Mouse (Mus musculus) spleen, postnatal 4 days (tissue): ENCODE data around the gene Smim23.

ENCODE experiments used
- DNase-seq, 2 experiments: peaks; one replicate each; pipeline ENCODE4 v3.0.0; 2022; ENCODE audit warnings: low spot score in 2 of 2

The Smim23 gene

DNA sequence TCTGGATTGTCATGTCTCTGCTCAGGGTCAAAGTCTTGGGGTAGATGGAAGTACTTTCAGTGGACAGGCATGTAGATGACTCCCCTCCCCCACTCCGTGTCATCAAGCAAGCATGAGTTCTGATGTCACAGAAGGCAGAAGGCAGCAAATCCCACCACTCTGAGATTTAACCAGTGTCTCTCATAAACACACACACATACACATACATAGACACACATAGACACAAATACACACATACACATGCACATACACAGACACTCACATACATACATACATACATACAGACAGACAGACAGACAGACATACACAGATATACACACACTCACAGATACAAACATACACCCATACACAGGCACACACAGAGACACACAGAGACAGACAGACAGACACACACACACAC, at the start of gene Smim23:
Gene Smim23 (minus strand): TSS at position 101 of the 400 bp plus-strand sequence.
- no peak for DNase-seq

DNA sequence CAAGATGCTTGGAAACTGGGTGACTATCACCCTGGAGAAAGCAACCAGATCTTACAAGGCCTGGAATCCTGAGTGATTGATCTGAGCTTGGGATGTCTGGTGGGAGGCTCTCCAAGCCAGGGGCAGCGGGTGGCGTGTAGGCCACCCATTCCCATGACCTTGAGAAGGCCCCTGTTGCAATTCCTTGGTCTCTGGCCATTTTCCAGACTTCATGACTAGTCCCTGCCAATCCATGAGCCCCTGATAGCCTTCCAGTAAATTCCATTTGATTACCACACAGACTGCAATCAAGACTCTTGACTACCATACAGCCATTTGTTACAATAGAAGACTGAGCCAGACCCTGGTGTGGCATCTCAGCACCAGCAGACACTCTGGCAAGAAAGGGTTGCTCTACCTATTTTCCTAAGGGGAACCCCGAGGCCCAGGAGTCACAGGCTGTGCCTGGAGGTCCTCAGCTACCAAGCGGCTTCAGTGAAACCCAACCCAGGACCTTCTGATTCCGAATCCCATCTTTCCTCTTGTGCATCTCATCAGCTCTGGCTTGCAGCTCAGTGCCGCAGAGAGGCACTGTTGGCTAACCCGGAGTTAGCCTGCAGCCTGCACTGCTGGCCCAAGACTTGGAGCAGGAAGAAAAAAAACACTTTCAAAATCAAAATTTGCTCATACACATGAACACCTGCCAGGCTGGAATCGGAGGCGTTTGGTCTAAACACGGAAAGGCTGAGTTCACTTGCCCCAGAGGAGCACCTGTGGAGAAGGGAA, 44.4 kb upstream of the Smim23 start:
- no peak for DNase-seq

GRCm38 (mm10) chr11:32864615-32865014, 40.2 kb upstream of the Smim23 start:
- no peak for DNase-seq

GRCm38 (mm10) chr11:32857418-32857879, 33.0 kb upstream of the Smim23 start:
- DNase-seq = no peak

DNA sequence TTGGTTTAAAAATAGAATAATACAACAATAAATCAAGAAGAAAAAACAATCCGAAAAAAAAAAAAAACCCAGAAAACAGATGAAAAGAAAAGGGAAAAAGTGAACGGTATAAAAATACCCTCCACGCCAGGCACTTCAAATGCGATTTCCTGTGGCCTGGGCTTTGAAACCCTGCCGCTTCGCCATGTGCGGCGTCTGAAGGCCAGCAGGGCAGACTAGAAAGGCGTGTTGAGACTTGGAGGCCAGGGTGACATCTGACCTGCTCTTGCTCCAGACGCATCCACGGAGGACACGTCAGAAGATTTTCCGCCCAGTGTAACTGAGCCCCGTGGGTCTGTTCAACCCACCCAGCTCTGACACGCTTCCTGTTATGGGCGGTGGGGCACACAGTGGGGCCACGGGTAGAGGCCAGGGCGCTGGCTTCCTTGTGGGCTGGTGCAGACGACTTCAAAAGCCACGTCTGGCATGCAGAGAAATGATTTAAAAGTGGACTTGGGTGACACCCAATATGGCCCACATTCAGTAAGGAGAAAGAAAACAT, 22.3 kb upstream of the Smim23 start:
- no peak for DNase-seq

DNA sequence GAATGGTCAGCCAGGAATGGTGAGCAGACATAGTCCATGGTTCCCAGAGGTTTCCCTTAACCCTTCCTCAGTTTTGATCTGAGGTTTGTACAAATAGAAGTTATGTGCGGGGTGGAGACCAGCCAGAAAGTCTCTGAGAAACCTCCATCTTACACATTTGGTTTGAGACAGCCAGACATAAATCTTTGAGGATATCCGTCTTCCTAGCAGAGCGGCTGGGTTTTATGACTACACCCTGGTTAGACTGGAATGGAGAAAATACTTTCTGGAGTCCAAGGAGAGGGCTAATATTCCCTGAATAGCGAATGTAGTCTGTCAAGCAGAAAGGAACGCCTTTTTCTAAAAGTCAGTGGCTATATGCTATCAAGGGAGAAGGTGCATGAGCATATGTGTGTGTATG, 16.8 kb upstream of the Smim23 start:
- no peak for DNase-seq

- no peak for DNase-seq
These were observed 15.9 kb upstream of the Smim23 start for GRCm38 (mm10) chr11:32840256-32840655.

GRCm38 (mm10) chr11:32835022-32835421, 10.6 kb upstream of the Smim23 start:
- DNase-seq = no peak

GRCm38 (mm10) chr11:32834367-32834918, 10.0 kb upstream of the Smim23 start:
- DNase-seq = no peak

DNA sequence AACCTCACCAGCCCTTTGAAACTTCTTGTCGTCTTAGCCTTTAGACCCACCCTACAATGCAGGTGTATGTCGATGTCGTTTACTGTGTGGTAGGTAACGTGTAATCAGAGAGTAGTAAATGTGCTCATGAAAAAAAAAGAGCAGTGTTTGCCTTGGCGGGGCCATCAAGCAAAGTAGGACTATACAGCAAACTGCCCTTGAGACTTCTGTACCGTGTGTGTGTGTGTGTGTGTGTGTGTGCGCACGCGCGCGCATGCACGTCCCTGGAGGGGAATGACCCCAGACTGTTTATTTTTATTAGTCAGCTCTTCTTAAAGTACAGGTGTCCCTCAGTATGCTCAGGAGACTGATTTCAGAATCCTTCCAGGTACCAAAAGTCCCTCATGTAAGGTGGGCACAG, 6.8 kb downstream of the Smim23 start:
- no peak for DNase-seq

- DNase-seq = no peak
These were observed 10.1 kb downstream of the Smim23 start for GRCm38 (mm10) chr11:32814286-32814685.

- no peak for DNase-seq
These were observed 15.3 kb downstream of the Smim23 start for GRCm38 (mm10) chr11:32809091-32809490.

DNA sequence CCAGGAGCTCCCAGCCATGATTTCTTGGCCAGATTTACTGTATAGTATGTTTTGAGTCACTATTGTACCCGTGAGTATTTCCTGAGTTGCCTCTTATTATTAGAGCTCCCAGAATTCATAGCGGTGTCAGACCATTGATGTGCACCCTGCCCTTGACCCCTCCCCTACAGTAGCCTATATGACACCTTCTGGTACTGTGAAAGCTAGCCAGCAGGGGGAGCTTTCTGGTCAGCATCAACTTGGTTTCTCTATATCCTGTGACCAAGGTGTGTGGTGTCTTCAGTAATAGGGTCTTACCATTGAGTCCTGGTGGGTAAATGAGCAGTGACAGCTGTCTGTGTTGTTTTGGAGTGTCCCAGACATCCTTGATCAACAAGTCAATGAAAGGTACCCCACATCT, 18.4 kb downstream of the Smim23 start:
- DNase-seq = peak; percentile 17 to 69

DNA sequence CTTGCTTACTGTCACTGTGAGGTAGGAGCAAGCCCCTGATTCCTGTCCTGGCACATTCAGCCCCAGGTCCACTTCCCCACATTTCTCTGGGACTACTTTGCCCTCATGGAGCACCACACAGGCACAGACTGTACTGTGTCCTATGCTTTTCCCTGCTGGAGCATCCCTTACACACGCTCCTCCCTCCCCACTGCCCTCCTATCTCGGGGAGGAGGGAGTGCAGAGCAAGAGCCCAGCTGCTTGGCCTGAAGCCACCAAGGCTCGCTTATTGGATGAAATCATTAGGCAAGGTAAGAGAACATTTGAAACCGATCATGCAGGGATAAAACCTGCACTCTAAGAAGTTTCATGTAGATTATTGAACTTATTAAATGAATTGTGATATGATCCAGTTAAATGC, 20.7 kb downstream of the Smim23 start:
- DNase-seq = no peak

DNA sequence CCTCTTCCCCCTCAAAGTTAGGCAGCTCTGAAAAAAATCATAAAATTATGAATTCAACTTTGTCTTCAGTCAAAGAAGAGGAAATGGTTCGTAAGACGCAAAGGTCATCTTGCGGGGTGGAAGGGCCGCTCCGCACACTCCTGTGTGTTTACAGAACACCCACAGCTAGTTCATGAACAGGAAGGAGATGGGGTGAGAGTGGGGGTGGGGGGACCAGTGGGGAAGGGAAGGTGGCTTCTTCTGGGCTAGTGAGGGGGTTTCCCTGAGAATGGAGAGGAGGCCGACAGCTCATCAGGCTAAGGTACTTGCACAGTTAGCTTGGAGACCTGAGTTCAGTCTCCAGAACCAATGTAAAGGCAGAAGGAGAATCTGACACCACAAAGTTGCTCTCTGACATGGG, 22.7 kb downstream of the Smim23 start:
- no peak for DNase-seq

DNA sequence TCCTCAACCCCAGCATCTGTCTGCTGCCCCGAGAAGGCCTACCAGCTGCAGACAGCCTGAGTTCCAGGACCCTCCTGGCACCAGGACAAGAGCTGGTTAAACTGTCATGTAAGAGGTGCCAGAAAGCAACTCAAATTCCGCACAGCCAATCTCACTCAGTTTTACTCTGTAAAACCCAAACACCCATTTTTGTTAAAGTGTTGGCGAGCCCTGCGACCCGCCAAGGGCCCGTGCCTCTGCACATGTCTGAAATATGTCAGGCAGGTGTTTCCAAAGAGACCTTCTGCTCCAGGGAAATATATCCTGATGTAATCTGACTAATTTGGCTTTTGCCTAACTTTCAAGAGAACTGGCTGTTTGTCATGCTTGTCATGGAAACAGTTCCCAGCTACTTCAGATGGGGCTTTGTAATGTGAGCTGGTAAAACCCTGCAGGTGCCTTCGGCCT, 23.5 kb downstream of the Smim23 start:
- no peak for DNase-seq

DNA sequence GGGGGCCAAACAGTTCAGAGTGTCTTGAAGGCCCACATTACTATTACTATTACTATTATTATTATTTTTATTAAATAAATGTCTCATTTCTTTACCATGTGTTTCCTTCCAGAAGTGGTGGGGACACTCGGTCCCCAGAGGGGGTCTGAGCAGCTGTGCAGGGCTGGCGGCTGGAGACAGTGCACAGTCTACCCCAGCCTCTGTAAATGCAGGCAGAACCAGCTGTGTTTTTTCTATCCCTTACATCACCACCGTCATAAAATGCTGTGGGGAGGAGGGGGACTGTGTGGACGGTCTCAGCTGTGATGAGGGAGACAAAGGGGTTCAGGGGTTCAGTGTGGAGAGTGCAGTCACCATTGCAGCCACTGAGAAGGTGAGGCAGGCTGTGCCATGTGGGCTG, 26.0 kb downstream of the Smim23 start:
- DNase-seq = no peak

DNA sequence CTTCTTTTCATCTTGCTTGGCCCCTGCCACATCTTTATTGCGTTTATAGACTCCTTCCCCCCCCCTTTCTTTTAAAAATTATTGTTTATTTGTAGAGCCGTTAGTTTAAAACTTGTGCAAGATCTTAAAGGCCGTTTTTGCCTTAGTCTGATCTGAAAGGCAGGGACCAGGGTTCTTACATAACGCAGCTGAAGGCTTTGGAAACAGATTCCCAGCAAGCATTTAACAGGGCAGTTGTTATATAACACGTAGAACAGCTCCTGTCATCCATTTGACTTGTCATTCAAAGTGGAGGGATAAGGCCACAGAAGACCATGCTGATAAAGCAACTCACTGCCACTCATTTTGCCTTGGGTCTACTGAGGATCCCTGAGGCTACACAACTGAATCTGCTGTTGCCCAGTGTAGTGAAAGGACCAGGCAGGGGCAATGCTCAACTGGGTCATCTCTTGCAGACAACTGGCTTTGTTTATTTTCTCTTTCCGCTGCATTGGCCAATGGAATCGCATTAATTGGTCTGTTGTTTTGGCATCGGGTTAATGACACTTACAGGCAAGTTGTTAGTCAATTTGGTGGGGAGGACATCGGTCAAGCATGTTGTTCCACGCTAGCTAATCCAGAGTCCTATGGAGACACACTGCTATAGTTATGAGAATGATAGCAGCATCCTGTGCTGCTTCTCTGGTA, 29.5 kb downstream of the Smim23 start:
- DNase-seq = no peak

DNA sequence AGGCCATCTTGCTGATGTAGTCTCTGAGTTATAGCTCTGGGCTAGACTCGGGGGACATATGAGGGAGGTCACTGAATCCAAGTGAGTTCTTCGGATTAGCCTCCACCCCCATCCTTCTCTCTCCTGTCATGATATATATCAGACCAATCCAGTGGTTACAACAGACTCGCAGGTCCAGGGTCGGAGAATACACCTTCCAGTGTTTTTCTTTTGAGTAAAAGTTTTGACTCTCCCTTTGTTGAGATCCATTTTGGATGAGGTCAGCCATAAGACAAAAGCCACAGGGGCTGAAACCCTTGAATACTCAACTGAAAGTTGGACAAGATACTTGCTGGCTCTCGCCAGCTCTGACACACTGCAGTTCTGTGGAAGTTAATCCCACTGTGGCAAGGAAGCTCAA, 38.2 kb downstream of the Smim23 start:
- DNase-seq = no peak

DNA sequence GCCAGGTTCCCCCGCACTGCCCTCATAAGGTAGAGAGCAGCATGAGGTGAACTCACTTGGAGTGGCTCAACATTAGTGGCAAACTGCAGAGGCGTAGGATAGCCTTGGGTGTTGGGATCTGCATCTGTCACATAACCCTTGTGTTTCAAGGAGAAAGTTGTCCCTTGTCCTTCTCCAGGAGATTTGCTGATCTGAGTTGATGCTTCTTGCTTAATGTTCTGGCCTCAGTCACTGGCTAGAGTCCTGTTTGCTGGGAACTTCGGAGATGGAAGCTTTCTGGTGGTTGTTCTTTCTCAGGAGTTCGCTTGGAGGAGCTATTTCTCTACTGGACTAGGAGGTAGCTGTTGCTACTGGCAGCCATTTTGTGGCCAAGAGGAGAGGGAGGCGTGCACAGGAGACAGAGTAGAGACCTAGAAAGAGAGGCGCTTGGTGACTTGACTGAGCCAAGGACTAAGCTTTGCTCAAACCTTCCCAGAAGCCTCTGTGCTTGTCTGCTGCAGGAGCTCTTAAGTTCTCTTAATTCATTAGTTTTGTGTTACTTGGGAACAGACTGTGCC, 38.7 kb downstream of the Smim23 start:
- DNase-seq = no peak

DNA sequence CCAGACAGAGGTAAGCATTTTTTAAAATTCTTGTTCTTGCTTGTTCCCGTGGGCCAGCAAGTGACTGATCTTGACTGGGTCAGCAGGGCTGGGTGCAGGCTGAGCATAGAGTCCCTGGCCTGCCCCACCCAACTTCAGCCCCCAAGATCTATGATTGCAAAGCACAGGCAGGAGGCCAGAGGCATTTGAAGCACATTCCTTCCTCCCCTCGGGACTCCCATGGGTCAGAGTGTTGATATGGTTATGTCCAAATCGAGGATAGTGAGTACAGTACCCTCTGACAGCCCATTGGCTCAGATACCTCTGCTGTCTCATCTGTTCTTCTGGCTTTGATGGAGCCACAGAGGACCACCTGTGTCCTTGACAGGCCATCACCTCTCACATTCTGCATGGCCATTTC, 41.7 kb downstream of the Smim23 start:
- DNase-seq = no peak

DNA sequence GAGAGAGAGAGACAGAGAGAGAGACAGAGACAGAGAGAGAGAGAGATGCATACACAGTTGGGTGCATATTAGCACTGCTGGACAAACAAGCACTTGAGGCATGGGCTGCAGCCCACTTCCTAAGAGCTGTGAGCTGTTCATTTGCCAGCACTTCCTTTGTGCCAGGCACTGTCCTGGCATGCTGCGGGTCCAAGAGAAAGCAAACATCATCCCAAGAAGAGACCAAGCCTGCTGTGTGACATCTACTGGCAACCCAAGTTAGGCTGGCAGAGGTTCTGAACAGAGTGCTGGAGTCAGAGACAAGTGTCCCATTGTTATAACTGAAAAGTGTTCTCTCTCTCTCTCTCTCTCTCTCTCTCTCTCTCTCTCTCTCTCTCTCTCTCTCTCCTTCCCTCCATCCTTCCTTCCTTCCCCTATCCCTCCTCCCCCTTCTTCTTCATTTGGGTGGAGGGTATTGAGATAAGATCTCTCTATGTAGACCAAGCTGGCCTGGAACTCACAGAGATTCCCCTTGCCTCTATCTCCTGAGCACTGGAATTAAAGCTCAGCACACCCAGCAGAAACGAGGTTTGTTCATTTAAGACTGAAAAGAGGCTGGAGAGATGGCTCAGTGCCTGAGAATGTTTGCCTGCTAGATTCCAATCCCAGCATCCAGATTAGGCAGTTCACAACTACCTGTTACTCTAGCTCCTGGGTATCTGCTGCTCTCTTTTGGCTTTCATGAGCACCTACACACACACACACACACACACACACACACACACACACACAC, 42.6 kb downstream of the Smim23 start:
- DNase-seq = no peak
